Mouse (Mus musculus) forebrain, embryonic 11.5 days (tissue): ENCODE results near the gene Rfx8. TPM values are rescaled to one million over a fixed set of nuclear protein-coding genes. Genes with fewer than 3 reads are reported as not detected.

ENCODE experiments used
- ATAC-seq: fragments of 200-750 bp; cut with Nextera tagmentation; replicated peaks from 2 replicates; pipeline ENCODE4 v1.8.0; 2017; ENCODE audit warnings: moderate TSS enrichment; ENCODE audit not compliant: low FRiP score
- DNase-seq: peaks from one replicate; pipeline ENCODE4 v3.0.0-alpha.2; 2017; ENCODE audit warnings: low spot score
- H3K27ac ChIP-seq: fragments of 300-500 bp; sonication (generic); 2 replicates; pipeline ENCODE4 v1.5.1; 2014; ENCODE audit warnings: low read depth, low read length
- H3K27me3 ChIP-seq: fragments of 300-500 bp; sonication (generic); 2 replicates; pipeline ENCODE4 v1.6.1; 2014; ENCODE audit warnings: mild to moderate bottlenecking, low read length, mixed read lengths; ENCODE audit not compliant: control insufficient read depth, insufficient read depth
- H3K36me3 ChIP-seq: fragments of 300-500 bp; sonication (generic); 2 replicates; pipeline ENCODE4 v1.6.1; 2014; ENCODE audit warnings: mild to moderate bottlenecking, low read length, moderate library complexity, mixed read lengths; ENCODE audit not compliant: control insufficient read depth, insufficient read depth
- H3K4me1 ChIP-seq: fragments of 300-500 bp; sonication (generic); replicated peaks from 2 replicates; pipeline ENCODE4 v1.6.1; 2014; ENCODE audit warnings: low read length, mixed read lengths; ENCODE audit not compliant: control insufficient read depth, insufficient read depth
- H3K4me2 ChIP-seq: fragments of 300-500 bp; sonication (generic); 2 replicates; pipeline ENCODE4 v1.6.1; 2014; ENCODE audit warnings: low read depth, mild to moderate bottlenecking, low read length, moderate library complexity, mixed read lengths; ENCODE audit not compliant: severe bottlenecking
- H3K4me3 ChIP-seq: fragments of 300-500 bp; sonication (generic); 2 replicates; pipeline ENCODE4 v1.5.1; 2014; ENCODE audit warnings: low read depth, low read length
- H3K9ac ChIP-seq: fragments of 300-500 bp; sonication (generic); 2 replicates; pipeline ENCODE4 v1.6.1; 2014; ENCODE audit warnings: low read length
- H3K9me3 ChIP-seq: fragments of 300-500 bp; sonication (generic); 2 replicates; pipeline ENCODE4 v1.6.1; 2016; ENCODE audit warnings: low read length, mixed read lengths; ENCODE audit not compliant: control insufficient read depth
- WGBS: fragments of 180-500 bp; shearing (Covaris S2); extraction: QIAGEN DNeasy Blood & Tissue Kit; methylation state at CpG from one replicate; pipeline ENCODE4 v1.1.7; 2014; 5-methylcytosine and 5-hydroxymethylcytosine counted together
- polyA plus RNA-seq: library from polyadenylated mRNA; unstranded; fragments of >200 nt; fragmentation: Nextera tagmentation; extraction: Ambion mirVana; gene quantifications from 2 replicates; pipeline ENCODE4 v1.2.1, GENCODE M21; 2014

The Rfx8 gene
- polyA plus RNA-seq, 1 experiment from 2014 or later, result 0.45 TPM

DNA sequence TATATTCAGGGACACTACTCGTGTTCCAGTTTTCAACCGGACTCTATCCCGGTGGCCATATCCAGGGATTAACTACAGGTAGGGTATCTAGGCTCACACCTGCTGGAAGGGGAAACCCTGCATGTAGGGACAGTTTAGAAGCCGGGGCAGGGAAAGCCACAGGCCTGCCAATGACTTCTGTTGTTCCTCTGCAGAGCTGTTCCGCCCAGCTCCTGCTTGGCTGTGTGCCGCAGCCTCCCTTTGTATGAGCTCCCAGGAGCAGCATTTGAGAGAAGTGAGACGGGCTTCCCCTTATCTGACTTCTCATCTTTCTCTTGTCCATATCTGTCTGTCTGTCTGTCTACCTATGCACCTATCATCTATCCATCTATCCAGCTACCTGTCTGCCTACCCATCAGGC is 8.5 kb downstream of the Rfx8 start:
- no peak overlapping the region for H3K4me3 ChIP-seq
- H3K27ac ChIP-seq, result no peak overlapping the region
- 88% methylated on average over 7 of the region's 7 CpGs for WGBS
- no peak for ATAC-seq
- no peak overlapping the region for H3K4me2 ChIP-seq
- no peak overlapping the region for H3K9ac ChIP-seq
- 0 out of 2 replicates have a peak, but pooled peaks cover 2% of the 10 kb centered on the region for H3K4me1 ChIP-seq
- no peaks in the 10 kb centered on the region for H3K9me3 ChIP-seq
- no peak for DNase-seq
- no peaks in the 10 kb centered on the region for H3K36me3 ChIP-seq
- H3K27me3 ChIP-seq, result no peaks in the 10 kb centered on the region

- ATAC-seq, result no peak
- no peaks in the 10 kb centered on the region for H3K4me1 ChIP-seq
- no peaks in the 10 kb centered on the region for H3K36me3 ChIP-seq
- no peaks in the 10 kb centered on the region for H3K27me3 ChIP-seq
- H3K4me2 ChIP-seq, result no peak overlapping the region
- no peak overlapping the region for H3K9ac ChIP-seq
- DNase-seq, result no peak
- WGBS, result 79% methylated on average over 4 of the region's 4 CpGs
- H3K27ac ChIP-seq, result no peak overlapping the region
- no peak overlapping the region for H3K4me3 ChIP-seq
- H3K9me3 ChIP-seq, result no peaks in the 10 kb centered on the region
Measured at GRCm38 (mm10) chr1:39710604-39711003, 10.2 kb downstream of the Rfx8 start.

- DNase-seq (no peak), ATAC-seq (no peak)
- no peaks in the 10 kb centered on the region for H3K4me1 ChIP-seq
- no peak overlapping the region for H3K9ac ChIP-seq
- H3K4me2 ChIP-seq, result no peak overlapping the region
- no peaks in the 10 kb centered on the region for H3K36me3 ChIP-seq
- H3K27me3 ChIP-seq, result no peaks in the 10 kb centered on the region
- 95% methylated on average over 5 of the region's 5 CpGs for WGBS
- H3K4me3 ChIP-seq, result no peak overlapping the region
- H3K27ac ChIP-seq, result no peak overlapping the region
- no peaks in the 10 kb centered on the region for H3K9me3 ChIP-seq
Measured at GRCm38 (mm10) chr1:39710016-39710415, 10.8 kb downstream of the Rfx8 start.

GRCm38 (mm10) chr1:39708778-39709177 is 12.0 kb downstream of the Rfx8 start:
- WGBS, result 75% methylated on average over 5 of the region's 5 CpGs
- H3K4me1 ChIP-seq, result no peaks in the 10 kb centered on the region
- no peak for DNase-seq
- no peaks in the 10 kb centered on the region for H3K27me3 ChIP-seq
- ATAC-seq, result no peak
- no peaks in the 10 kb centered on the region for H3K9me3 ChIP-seq
- no peak overlapping the region for H3K4me2 ChIP-seq
- H3K4me3 ChIP-seq, result no peak overlapping the region
- H3K36me3 ChIP-seq, result no peaks in the 10 kb centered on the region
- no peak overlapping the region for H3K9ac ChIP-seq
- H3K27ac ChIP-seq, result no peak overlapping the region

DNA sequence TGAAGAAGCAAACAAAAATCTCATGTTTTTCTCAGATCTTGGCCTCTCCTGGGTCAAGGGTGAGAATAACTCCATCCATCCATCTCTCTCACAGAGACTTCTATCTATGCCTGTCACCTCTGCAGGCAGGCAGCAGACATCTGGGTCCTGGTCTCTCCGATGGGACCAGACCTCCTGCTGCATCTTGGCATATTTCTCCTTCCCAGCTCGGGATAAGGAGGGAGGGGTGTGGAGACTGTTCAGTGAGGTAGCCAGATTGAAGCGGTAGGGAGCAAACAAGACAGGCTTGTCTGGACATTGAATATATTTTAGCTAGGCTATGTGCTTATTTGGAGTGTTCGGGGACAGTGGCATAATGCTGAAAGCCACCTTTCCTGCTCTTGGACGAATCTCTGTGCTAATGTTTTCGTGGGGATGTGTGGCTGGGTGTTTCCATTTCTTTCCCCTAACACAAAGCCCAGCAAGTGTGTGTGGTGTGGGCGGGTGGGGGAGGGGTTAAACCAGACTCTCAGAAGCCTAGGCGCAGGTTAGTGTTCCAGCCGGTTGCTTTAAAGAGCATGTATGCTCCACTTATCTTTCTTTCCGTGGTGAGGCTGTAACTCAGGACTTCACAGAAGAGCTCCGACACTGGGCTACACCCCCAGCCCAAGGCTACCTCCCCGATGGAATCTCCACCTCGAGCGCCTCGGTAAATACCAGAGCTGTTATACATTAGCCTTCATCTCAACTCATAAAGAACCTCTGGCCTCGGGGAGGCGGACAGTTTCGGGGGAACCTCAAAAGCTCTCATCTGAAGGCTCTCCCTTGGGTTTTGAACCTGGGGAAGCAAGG is 18.4 kb downstream of the Rfx8 start:
- Histone ChIP-seq H3K4me3 (no peak overlapping the region), H3K9ac (no peak overlapping the region), H3K9me3 (no peaks in the 10 kb centered on the region), H3K27me3 (no peaks in the 10 kb centered on the region), H3K4me2 (no peak overlapping the region), H3K27ac (no peak overlapping the region), H3K4me1 (peaks cover 25% of the 10 kb centered on the region), H3K36me3 (no peaks in the 10 kb centered on the region)
- ATAC-seq (no peak), DNase-seq (no peak)
- WGBS, result 25% methylated on average over 18 of the region's 18 CpGs

- ATAC-seq, result peak; percentile 78
- under 1% methylated on average over 9 of the region's 9 CpGs for WGBS
- H3K4me1 ChIP-seq, result peaks cover 25% of the 10 kb centered on the region
- peak overlapping the region; percentile 34; the same call in 1 of the 2 replicates for H3K4me2 ChIP-seq
- H3K36me3 ChIP-seq, result no peaks in the 10 kb centered on the region
- peak overlapping the region; percentile 35; the same call in 1 of the 2 replicates for H3K9ac ChIP-seq
- H3K27ac ChIP-seq, result peak overlapping the region; percentile 53; the same call in 1 of the 2 replicates
- H3K27me3 ChIP-seq, result no peaks in the 10 kb centered on the region
- no peaks in the 10 kb centered on the region for H3K9me3 ChIP-seq
- no peak overlapping the region for H3K4me3 ChIP-seq
- peak; percentile 84 for DNase-seq
Measured at GRCm38 (mm10) chr1:39701274-39701602, 19.6 kb downstream of the Rfx8 start.

GRCm38 (mm10) chr1:39700599-39701273 is 20.1 kb downstream of the Rfx8 start:
- 7% methylated on average over 7 of the region's 7 CpGs for WGBS
- Histone ChIP-seq H3K27ac (peak overlapping the region; percentile 53; the same call in 1 of the 2 replicates), H3K4me1 (peaks cover 25% of the 10 kb centered on the region), H3K36me3 (no peaks in the 10 kb centered on the region), H3K4me2 (peak overlapping the region; percentile 34; the same call in 1 of the 2 replicates), H3K4me3 (no peak overlapping the region), H3K9ac (peak overlapping the region; percentile 35; the same call in 1 of the 2 replicates), H3K9me3 (no peaks in the 10 kb centered on the region), H3K27me3 (no peaks in the 10 kb centered on the region)
- ATAC-seq (peak; percentile 37), DNase-seq (no peak)

DNA sequence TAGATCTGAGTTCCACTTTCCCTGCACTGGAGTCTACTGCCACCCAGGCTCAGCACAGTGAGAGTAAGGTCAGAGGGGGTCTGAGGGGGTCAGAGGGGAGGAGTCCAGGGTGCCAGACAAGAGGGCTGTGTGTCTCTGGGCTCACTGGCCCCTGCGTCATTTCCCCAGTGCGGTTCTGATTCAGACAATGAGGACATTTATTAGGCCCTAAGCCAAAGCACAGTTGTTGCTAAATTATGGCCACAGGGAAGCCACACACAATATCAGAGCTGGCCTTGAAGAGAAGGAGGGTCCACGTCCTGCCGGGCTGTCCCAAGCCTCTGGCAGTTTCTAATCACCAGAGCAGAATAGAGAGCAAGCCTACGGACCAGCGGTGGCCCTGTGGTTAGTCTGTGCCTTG is 22.3 kb downstream of the Rfx8 start:
- H3K36me3 ChIP-seq, result no peaks in the 10 kb centered on the region
- 25% methylated on average over 6 of the region's 6 CpGs for WGBS
- H3K4me3 ChIP-seq, result no peak overlapping the region
- H3K27me3 ChIP-seq, result no peaks in the 10 kb centered on the region
- ATAC-seq (no peak), DNase-seq (no peak)
- no peaks in the 10 kb centered on the region for H3K9me3 ChIP-seq
- no peak overlapping the region for H3K9ac ChIP-seq
- H3K4me2 ChIP-seq, result no peak overlapping the region
- peaks cover 25% of the 10 kb centered on the region for H3K4me1 ChIP-seq
- no peak overlapping the region for H3K27ac ChIP-seq
